Mouse (Mus musculus): Measurements from ENCODE around the gene Fbh1.

Fbh1 gene

DNA sequence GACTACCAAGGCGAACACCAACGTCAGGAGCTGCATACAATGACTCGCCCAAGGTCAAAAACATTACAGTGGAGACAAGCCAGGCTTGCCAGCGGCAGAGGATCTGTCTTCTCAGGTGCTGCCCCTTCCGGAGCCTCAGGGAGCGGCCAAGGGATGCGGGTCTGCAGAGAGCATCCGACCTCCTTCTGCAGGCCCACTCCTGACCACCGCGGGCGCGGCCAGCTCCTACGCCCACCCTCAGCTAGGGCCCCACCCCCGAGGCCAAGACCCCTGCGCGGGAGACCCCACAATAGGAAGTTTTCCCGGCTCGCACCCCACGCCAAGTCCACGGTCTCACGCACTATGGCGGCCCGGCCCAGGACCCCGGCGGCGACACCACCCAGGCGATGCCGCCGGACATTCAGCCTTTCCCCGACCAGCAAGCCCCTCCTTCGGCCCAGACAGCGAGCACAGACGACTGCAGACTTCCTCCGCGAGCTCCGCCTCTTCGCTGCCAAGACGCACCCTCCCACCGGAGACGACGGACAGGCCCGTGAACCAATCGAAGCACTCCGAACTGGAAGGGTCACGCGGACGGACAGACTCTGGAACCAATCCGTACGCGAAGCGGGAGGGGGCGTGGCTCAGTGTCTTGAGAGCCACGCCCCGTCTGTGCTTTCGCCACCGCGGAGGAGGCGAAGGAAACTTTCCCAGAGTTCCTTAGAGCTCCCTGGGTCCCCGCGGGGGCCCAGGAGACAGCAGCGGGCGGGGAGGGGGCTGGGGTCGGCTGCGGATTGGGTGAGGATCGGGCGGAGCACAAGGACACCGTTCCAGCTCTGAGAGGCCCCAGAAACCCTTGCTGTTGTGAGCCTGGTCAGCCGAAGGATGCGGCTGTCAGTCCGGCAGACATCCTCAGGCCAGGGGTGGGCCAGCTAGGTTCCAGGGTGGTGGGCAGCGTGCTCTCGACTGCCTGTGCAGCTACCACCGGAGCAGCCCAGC lies at the start of gene Fbh1, which contains the start of gene Ankrd16:
Gene Fbh1, minus strand, starts transcription at position 492 of the 978 bp plus-strand sequence.
Gene Ankrd16, plus strand, starts transcription at position 786 of the 978 bp plus-strand sequence.
- peak; percentile 100 for DNase-seq

DNA sequence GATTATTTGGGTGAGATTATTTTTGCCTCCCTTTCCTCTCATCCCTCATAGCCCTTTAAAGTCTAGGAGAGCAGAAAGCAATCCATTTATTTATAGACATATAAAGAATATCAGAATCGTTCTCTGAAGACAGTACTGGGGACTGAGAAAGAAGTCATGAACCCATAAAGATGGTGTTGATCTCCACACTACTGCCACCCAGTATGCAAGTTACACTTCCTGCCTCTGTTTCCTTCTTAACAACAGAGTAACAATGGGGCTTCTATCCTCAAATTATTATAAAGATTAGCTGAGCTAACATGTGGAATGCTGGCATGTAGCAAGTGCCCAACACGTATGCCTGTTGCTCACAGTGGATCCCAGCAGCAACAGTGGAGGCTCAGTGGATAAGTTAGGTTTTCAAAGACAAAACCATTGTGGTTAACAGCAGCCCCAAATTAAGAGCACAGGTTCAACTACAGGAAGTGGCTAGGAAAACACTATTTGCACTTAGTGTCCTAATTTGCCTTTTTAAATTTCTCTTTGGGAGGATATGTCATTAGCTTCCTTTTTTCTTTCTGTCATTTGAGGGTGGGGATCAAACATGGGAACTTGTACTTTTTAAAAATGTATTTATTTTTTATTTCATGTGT lies 24.0 kb upstream of the Fbh1 start:
- DNase-seq, result no peak

DNA sequence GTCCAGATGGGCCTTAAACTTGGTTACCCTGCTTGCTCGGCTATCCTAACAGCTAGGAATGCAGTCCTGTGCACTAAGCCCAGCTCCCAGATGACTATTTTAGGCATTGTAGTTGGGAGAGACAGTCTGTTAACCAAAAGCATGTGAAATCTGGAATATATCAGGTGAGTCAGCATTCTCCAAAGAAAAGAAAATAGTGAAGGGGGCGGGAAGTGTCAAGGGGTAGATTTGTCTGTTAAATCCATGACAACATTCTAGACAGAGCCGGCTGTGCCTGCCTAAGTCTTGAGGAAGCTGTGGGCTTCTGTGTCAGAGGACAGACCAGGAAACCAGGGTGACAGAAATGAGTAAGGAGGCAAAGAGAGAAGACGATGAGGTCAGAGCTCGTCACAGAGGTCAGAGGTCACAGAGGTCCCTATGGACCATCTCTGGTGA lies 20.6 kb upstream of the Fbh1 start:
- no peak for DNase-seq

DNA sequence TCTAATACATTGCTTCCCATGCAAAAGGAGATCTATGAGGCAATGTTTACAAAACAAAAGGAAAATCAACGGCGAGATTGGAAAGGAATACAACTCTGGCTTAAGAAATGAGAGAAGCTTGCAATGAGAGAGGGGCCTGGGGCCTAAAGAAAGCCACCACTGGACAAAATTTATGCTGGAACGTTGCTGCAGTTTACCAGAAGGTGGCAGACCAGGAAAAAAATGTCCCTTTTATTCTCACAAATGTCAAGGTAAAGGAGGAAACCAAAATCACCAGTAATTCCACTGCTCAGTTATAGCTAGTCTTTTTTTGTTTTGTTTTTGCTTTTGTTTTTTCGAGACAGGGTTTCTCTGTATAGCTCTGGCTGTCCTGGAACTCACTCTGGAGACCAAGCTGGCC lies 17.3 kb upstream of the Fbh1 start:
- no peak for DNase-seq

DNA sequence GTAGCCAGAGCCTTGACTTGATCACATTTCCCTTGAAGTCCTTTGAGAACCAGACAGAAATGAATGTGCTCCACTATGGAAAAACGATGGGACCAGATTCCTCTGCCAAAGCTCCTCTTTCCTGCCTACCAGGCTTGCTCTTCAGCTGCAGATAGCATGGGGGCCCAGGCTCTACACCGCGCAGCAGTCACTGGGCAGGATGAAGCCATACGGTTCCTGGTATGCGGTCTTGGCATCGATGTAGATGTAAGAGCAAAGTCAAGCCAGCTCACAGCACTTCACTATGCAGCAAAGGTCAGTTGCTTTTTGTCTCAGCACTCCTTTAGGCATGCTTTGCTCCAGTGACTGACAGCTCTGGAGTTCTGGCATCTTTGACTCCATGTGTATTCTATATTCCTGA lies 6.8 kb upstream of the Fbh1 start:
- no peak for DNase-seq

DNA sequence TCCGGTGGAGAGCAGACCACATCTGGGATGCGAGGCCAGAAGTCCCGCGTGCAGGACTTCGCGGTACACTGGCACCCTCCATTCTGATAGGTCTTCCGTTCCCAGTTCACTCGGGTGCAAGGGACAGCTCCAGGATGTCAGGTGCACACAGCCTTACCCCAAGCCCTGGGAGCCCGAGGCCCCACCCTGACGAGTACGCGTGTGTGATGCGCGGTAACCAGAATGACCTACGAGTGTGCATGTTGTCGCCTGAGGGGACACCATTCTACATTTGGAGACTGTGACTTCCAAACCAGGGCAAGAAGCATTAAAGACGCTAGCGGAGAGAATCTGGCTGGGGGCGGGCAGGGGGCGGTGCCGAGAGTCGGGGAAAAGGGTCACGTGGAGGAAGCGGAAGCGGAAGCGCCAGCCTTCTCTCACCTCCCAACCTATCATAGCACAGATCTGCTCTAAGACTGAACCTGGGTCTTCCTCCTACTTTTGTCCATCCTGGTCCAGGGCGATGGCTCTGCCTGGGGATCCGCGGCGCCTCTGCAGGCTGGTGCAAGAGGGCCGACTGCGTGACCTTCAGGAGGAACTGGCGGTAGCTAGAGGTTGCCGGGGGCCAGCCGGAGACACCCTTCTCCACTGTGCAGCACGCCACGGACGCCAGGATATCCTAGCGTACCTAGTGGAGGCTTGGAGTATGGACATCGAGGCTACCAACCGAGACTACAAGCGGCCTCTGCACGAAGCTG lies 873 bp upstream of the Fbh1 start:
- DNase-seq, result peak; percentile 87

DNA sequence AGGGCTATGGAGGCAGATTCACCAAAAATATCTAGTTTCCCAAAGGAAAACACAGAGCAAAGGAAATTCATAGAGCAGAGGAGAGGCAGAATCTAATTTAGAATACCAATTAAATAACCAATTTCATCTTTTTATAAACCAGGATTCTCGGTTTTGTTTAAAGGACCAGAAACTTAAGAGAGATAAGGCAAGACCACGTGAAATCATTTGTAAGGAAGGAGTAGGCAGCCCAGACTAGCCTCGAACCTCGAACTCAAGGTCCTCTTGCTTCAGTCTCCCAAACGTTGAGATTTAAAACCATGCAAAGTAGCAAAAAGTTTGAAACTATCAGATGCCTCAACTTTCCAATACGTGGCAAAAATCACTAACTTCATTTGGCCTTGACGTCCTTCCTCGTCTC lies 967 bp downstream of the Fbh1 start:
- no peak for DNase-seq

DNA sequence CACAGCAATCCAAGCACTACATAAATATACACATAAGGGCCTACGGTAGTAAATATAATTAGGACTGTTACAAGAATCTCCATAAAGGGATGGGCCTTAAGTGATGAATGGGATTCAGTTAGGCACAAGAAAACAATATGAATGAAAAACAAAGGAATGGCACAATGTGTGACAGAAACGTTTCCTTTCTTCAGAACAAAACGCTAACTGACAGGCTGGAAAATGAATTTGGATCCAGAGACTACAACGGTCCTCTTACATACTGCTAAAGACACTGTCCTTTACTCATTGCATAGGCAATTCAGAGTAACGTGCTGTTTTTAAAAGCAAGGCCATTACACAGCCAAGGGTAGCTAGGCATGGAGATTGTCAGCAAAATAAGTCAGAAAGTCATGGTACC lies 2.3 kb downstream of the Fbh1 start:
- DNase-seq, result no peak

DNA sequence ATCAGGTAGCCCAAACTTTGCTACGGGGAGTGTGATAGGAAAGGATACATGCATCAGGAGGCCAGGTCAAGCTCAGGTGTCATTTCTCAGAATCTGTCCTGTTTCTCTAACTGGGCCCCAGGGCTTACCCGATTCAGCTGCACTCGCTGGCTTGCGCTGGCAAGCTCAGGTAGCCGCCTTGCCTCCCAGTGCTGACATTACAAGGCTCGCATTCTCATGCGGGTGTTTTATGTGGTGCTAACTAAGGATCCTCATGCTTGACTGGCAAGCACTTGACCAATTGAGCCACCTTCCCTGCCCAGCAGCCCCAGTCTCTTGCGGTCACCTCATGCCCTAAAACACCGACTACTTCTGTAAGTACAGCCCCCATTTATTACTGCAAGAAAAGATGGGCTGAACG lies 3.0 kb downstream of the Fbh1 start:
- no peak for DNase-seq

DNA sequence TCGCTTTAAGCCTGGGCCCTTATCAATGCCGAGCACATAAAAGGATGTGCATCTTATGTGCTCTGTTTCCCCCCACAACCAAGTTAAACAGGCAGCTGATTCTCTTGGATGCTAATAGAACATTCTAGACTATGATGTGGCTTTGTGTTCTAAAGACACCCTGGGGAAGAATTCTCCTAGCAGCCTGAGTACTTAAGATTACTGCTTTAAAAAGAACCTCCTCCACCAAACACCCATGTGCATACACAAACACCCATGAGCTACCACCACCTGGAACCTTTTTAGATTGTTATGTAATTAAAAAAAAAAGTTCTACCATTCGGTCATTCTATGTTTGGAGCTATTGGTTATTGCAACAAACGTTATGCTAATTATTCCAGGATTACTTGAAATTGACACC lies 5.0 kb downstream of the Fbh1 start:
- no peak for DNase-seq

DNA sequence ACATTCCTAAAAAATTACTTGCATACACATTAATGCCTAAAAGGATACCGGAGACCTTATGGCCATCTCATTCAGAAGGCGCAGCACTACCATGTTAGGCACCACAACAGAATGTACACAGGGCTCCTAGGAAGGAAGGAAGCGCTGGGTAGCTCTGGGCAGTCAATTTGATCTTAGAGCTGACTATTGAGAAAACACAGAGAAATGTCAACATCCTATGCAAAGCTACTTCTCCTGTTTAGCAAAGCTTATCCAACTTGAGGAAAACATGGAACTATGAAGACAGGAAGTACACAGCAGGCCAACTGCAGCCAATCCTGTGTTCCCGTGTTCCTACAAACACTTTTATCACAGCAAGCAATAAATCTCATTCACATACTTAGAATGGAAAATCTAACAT lies 5.7 kb downstream of the Fbh1 start:
- DNase-seq, result no peak

DNA sequence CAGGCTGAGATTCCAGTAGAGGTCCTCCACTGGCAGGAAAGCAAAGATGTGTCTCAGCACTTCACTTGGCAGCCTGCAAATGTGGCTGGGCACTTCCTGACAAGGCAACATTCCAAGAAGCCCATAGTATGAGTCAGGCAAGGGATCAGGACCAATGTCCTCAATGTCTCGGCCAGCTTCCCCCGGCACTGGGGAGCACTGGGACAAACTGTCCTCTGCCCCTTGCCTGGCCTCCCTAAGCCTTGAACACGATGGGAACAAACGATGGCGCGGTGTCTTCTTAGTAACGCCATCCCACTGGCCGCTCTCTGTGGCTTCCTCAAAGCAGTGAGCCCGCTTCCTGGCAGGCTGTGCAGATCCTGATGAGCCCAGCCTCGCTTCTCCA lies 10.2 kb downstream of the Fbh1 start:
- peak; percentile 29 for DNase-seq

DNA sequence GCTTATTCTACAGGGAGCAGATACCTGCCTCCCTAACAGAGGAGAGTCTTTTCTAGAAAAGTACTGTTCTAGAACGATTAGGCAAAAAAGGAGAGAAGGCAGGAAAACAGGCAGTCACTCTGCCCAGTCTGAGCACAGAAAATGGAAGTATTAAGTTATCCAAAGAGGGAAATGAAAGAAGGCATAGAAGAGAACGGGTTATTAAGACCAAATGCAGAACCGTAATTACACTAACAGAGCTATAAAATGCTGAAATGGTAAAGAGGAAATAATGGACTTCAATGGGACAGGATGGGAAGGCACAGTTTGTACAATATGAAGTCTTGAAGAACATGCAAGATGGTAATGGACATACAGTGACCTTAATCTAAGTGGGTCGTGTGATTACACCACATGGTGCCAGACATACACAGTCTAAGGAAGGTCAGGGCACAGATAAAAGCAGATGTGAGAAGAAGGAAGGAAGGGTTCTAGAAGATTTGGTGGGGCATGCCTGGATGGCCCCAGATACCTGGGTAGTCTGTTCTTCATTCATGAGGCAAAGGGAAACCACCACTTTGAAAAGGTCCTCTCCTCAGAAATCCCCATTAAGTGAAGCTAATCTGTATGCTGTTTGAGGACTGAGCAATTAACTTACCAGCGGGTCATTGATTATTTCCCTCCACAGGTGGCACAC lies 10.8 kb downstream of the Fbh1 start:
- DNase-seq, result no peak

DNA sequence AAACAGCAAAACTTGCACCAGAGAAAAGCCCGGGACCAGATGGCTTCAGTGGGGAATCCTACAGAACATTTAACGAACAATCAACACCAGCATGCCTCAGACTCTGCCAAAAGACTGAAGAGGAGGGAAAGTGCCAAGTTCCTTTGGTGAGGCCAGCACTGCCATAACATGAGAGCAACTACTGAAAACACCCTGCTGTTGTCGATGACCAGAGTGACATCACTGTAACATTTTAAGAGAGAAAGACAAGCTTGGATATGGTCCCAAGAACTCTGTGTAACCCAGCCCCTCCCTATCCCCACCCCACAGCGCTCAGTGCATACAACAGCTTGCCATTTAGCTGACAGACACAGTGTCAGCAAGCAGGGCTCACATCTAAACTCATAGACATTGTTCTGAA lies 11.7 kb downstream of the Fbh1 start:
- DNase-seq, result peak; percentile 23

DNA sequence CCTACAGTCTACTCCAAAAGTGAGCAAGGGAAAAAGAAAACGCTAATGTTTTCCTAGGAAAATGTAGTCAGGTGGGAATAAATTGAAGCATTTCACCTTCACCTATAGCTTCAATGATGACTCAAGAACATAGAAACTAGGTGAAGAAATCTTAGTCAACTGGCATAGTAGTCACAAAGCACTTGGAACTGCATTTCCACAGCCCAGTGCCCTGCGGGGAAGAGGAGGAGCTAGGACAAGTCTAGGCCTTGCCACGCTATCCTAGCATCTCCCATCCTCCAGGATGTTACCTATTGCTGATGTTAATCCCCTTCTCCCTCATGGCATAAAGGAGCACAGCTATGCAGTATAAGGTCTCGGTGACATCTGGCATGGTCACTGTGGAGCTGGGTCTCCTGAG lies 14.8 kb downstream of the Fbh1 start:
- DNase-seq, result no peak

DNA sequence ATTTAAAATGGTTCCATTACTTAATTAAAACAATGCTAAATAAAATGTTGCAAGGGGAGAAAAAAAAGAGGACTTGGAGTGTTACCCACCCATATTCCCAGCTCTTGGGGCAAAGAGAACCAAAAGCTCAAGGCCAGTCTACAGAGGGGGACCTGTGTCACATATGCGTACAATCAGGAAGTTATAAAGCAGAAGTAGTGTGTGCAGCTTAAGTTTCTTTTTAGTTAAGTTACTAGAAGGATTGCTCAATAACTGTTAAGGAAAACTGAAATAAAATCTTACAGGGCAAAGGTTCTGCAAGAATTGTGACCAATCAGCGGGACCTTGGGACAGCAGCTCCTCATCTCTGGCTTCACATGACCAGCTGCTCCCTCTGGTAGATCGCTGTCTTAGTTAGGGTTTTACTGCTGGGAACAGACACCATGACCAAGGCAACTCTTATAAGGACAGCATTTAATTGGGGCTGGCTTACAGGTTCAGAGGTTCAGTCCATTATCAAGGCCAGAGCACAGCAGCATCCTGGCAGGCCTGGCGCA lies 37.8 kb downstream of the Fbh1 start:
- no peak for DNase-seq

DNA sequence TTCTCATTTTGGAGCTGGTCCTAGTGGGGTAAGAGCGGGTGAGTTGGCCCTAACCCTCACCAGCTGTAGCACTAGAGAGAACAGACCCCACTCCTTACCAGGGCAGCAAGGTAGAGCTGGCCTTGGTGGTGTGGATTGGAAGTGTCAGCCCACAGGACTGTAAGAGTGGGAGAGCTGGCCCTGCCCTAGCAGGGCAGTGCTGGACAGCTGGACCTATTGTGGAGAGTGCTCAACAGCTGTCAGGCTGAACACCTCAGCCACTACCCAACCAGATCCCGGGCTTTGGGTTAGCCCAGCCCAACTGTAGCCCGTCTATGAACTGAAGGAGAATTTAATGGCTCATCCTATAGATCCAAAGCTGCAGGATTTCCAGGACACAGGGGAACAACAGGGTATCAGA lies 38.6 kb downstream of the Fbh1 start:
- no peak for DNase-seq

DNA sequence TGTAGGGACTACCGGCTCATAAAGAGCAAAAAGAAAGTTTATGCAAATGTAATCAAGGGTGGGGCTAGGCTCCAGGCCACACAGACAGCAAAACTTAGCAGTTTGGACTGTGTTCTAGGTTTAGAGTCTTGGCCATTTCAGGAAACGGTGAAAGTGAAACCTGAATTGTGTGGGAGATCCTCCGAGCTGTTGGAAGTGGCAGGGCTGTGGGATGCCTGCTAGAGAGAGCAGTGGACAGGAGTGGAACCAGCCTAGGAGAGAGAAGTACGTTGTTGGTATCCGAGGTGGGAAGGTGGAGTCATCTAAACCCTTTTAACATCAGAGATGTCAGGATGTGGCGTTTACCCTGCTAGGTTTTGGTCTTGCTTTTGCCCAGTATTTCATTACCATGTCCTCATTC lies 41.5 kb downstream of the Fbh1 start:
- DNase-seq, result no peak

DNA sequence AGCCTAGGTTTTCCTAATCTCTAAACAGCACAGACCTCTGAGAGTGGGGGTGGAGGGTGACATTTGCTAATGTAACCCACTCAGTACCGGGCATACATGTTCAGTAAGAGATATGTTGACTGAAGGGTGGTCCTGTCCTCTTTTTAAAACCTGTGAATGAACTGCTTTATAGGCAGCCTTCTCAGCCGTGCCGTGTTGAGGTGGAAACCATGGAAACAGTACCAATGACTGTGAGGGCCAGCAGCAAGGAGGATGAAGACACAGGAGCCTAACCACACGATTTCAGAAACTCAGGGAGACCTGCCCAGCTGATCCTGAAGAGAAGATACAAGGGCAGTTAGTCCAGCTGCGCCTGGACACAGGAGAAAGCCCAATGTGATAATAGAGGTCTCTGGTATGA lies 44.4 kb downstream of the Fbh1 start:
- DNase-seq, result no peak

DNA sequence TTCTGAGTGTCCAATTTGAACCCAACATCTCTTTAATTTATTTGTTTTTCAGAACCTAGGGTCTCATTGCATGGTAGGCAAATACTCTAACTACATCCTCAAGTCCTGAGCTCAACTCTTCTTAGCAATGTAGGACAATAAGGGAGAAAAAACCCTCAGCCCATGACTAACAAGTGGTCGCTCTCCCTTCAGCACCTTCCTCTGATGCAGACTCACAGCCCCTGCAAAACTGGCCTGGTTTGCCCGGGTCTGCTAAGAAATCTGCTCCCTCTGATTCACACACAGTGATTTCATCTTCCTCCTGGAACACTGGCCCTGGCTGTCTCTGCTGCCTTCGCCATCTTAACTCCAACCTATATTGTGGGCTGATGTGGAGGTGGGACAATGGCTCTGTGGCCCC lies 48.3 kb downstream of the Fbh1 start:
- no peak for DNase-seq

DNA sequence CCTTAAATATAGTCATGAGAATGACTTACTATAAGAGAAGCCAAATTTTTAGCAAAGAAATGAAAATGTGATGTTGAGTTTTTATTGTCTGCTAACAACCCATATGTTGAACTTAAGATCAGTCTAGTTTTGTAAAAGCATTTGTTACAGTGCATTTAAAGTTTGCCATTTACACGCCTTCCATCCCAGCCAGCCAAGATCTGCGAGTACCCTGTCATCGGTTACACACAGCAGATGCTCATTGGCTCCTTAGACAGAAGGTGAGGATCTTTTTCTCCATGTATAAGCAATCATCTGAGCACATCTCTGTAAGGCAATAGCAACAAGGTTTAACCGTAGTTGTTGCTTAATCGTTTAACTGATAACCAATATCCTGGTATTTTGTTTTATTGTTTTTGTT lies 49.8 kb downstream of the Fbh1 start:
- no peak for DNase-seq

DNA sequence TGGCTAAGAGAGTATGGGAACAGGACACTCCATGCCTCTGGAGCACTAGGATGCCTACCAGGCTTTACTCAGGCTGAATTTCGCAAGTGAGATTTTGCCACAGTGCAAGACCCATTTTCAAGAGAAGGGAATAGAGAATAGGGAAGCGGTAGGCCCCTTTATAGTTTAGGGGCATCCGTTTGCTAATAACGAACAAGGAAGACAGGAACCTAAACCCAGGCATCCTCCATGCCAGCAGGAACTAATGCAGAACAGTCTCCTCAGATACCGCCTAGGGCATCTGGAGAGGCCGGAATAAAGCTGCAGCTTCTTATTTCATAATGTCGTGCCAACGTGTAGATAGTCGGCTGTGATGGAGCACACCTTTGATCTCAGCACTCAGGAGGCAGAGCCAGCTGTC lies 54.8 kb downstream of the Fbh1 start:
- DNase-seq, result no peak

DNA sequence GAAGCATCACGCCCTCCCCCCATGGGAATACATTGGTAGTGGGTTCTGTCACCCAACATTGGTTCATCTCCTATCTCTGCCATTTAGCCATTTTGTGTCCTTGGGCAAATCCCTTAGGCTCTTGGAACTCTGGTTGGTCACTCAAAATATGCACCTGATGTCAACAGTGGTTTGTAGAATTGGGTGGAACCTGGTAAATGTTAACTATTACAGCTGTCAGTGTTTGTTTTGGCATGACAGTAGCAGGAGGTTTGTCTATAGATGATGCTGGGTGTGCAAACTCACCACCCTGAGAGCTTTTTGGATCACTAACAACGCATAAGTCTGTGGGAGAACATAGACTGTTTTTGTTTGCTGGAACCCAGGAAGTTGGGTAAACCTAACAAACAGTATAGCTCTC lies 58.8 kb downstream of the Fbh1 start:
- no peak for DNase-seq
